Mouse (Mus musculus): ENCODE results near the gene Dnajc15. TPM values are rescaled to one million over a fixed set of nuclear protein-coding genes. Genes with fewer than 3 reads are reported as not detected.

Gene Dnajc15
- polyA plus RNA-seq, 1 experiment: 50.1 TPM

- H3ac ChIP-seq (ENCODE audit: control insufficient read depth, insufficient read length, low read depth): no peak overlapping the region
- peaks cover 11% of the 10 kb centered on the region for H3K36me3 ChIP-seq (ENCODE audit: control insufficient read depth, insufficient read depth)
- no peaks in the 10 kb centered on the region for H3K27me3 ChIP-seq (ENCODE audit: control insufficient read depth, insufficient read depth, insufficient read length)
- TF ChIP-seq CTCF (IDR thresholded peaks at IDR 0.05; ENCODE audit: control insufficient read depth, insufficient read depth, insufficient read length): no peak
- TF ChIP-seq MYOG (IDR thresholded peaks at IDR 0.05; ENCODE audit: control insufficient read depth, extremely low read depth, insufficient read length): no peak
- no peak for TF ChIP-seq CEBPB (IDR thresholded peaks at IDR 0.05; ENCODE audit: low read depth)
- no peak for TF ChIP-seq FOSL1 (IDR thresholded peaks at IDR 0.05; ENCODE audit: insufficient read depth, low read length, poor library complexity, severe bottlenecking)
- no peak for TF ChIP-seq MYOD1 (IDR thresholded peaks at IDR 0.05; ENCODE audit: control insufficient read depth, insufficient read length, low read depth)
- no peak for TF ChIP-seq USF1 (IDR thresholded peaks at IDR 0.05; ENCODE audit: low read depth)
- TF ChIP-seq MAX (IDR thresholded peaks at IDR 0.05): no peak
- no peak overlapping the region for H3K4me3 ChIP-seq (ENCODE audit: insufficient read depth, poor library complexity, severe bottlenecking)
- peaks cover 26% of the 10 kb centered on the region for H3K79me2 ChIP-seq (ENCODE audit: control insufficient read depth, insufficient read depth)
- peaks cover 10% of the 10 kb centered on the region for H3K79me3 ChIP-seq (ENCODE audit: low read depth)
Observed at GRCm38 (mm10) chr14:77870926-77871325, 4.0 kb downstream of the Dnajc15 start.

- H3K79me2 ChIP-seq (ENCODE audit: control insufficient read depth, insufficient read depth): peaks cover 17% of the 10 kb centered on the region
- H3K36me3 ChIP-seq (ENCODE audit: control insufficient read depth, insufficient read depth): peaks cover 13% of the 10 kb centered on the region
- no peak overlapping the region for H3K4me3 ChIP-seq (ENCODE audit: insufficient read depth, poor library complexity, severe bottlenecking)
- no peaks in the 10 kb centered on the region for H3K27me3 ChIP-seq (ENCODE audit: control insufficient read depth, insufficient read depth, insufficient read length)
- no peak overlapping the region for H3ac ChIP-seq (ENCODE audit: control insufficient read depth, insufficient read length, low read depth)
- TF ChIP-seq MAX (IDR thresholded peaks at IDR 0.05) (no peak), CEBPB (IDR thresholded peaks at IDR 0.05; ENCODE audit: low read depth) (no peak), MYOG (IDR thresholded peaks at IDR 0.05; ENCODE audit: control insufficient read depth, extremely low read depth, insufficient read length) (no peak), FOSL1 (IDR thresholded peaks at IDR 0.05; ENCODE audit: insufficient read depth, low read length, poor library complexity, severe bottlenecking) (no peak), MYOD1 (IDR thresholded peaks at IDR 0.05; ENCODE audit: control insufficient read depth, insufficient read length, low read depth) (no peak), CTCF (IDR thresholded peaks at IDR 0.05; ENCODE audit: control insufficient read depth, insufficient read depth, insufficient read length) (no peak), USF1 (IDR thresholded peaks at IDR 0.05; ENCODE audit: low read depth) (no peak)
- peaks cover 8% of the 10 kb centered on the region for H3K79me3 ChIP-seq (ENCODE audit: low read depth)
Observed at GRCm38 (mm10) chr14:77867601-77868000, 7.3 kb downstream of the Dnajc15 start.

GRCm38 (mm10) chr14:77864510-77864909 is 10.4 kb downstream of the Dnajc15 start:
- H3K27me3 ChIP-seq (ENCODE audit: control insufficient read depth, insufficient read depth, insufficient read length): no peaks in the 10 kb centered on the region
- H3K36me3 ChIP-seq (ENCODE audit: control insufficient read depth, insufficient read depth): peaks cover 5% of the 10 kb centered on the region
- no peak overlapping the region for H3K4me3 ChIP-seq (ENCODE audit: insufficient read depth, poor library complexity, severe bottlenecking)
- no peak for TF ChIP-seq CEBPB (IDR thresholded peaks at IDR 0.05; ENCODE audit: low read depth)
- TF ChIP-seq MAX (IDR thresholded peaks at IDR 0.05): no peak
- no peak for TF ChIP-seq FOSL1 (IDR thresholded peaks at IDR 0.05; ENCODE audit: insufficient read depth, low read length, poor library complexity, severe bottlenecking)
- no peak for TF ChIP-seq MYOD1 (IDR thresholded peaks at IDR 0.05; ENCODE audit: control insufficient read depth, insufficient read length, low read depth)
- peaks cover 11% of the 10 kb centered on the region for H3K79me3 ChIP-seq (ENCODE audit: low read depth)
- no peak overlapping the region for H3ac ChIP-seq (ENCODE audit: control insufficient read depth, insufficient read length, low read depth)
- peaks cover 17% of the 10 kb centered on the region for H3K79me2 ChIP-seq (ENCODE audit: control insufficient read depth, insufficient read depth)

- Histone ChIP-seq H3K27me3 (ENCODE audit: control insufficient read depth, insufficient read depth, insufficient read length) (no peaks in the 10 kb centered on the region), H3K4me3 (ENCODE audit: insufficient read depth, poor library complexity, severe bottlenecking) (no peak overlapping the region), H3K36me3 (ENCODE audit: control insufficient read depth, insufficient read depth) (peaks cover 8% of the 10 kb centered on the region), H3ac (ENCODE audit: control insufficient read depth, insufficient read length, low read depth) (no peak overlapping the region), H3K79me3 (ENCODE audit: low read depth) (peaks cover 11% of the 10 kb centered on the region), H3K79me2 (ENCODE audit: control insufficient read depth, insufficient read depth) (peaks cover 17% of the 10 kb centered on the region)
- TF ChIP-seq CTCF (IDR thresholded peaks at IDR 0.05; ENCODE audit: control insufficient read depth, insufficient read depth, insufficient read length): no peak
- no peak for TF ChIP-seq FOSL1 (IDR thresholded peaks at IDR 0.05; ENCODE audit: insufficient read depth, low read length, poor library complexity, severe bottlenecking)
- no peak for TF ChIP-seq MYOD1 (IDR thresholded peaks at IDR 0.05; ENCODE audit: control insufficient read depth, insufficient read length, low read depth)
- no peak for TF ChIP-seq MYOG (IDR thresholded peaks at IDR 0.05; ENCODE audit: control insufficient read depth, extremely low read depth, insufficient read length)
- no peak for TF ChIP-seq MAX (IDR thresholded peaks at IDR 0.05)
- TF ChIP-seq USF1 (IDR thresholded peaks at IDR 0.05; ENCODE audit: low read depth): no peak
- TF ChIP-seq CEBPB (IDR thresholded peaks at IDR 0.05; ENCODE audit: low read depth): no peak
Observed at GRCm38 (mm10) chr14:77864051-77864450, 10.9 kb downstream of the Dnajc15 start.

- H3K79me3 ChIP-seq (ENCODE audit: low read depth): peaks cover 5% of the 10 kb centered on the region
- no peak for TF ChIP-seq MYOD1 (IDR thresholded peaks at IDR 0.05; ENCODE audit: control insufficient read depth, insufficient read length, low read depth)
- no peaks in the 10 kb centered on the region for H3K27me3 ChIP-seq (ENCODE audit: control insufficient read depth, insufficient read depth, insufficient read length)
- peaks cover 10% of the 10 kb centered on the region for H3K36me3 ChIP-seq (ENCODE audit: control insufficient read depth, insufficient read depth)
- no peak overlapping the region for H3ac ChIP-seq (ENCODE audit: control insufficient read depth, insufficient read length, low read depth)
- no peak overlapping the region for H3K4me3 ChIP-seq (ENCODE audit: insufficient read depth, poor library complexity, severe bottlenecking)
- peaks cover 10% of the 10 kb centered on the region for H3K79me2 ChIP-seq (ENCODE audit: control insufficient read depth, insufficient read depth)
Observed at GRCm38 (mm10) chr14:77860841-77861560, 13.9 kb downstream of the Dnajc15 start.

GRCm38 (mm10) chr14:77859894-77860293 is 15.0 kb downstream of the Dnajc15 start:
- TF ChIP-seq CEBPB (IDR thresholded peaks at IDR 0.05; ENCODE audit: low read depth) (no peak), MYOG (IDR thresholded peaks at IDR 0.05; ENCODE audit: control insufficient read depth, extremely low read depth, insufficient read length) (no peak), FOSL1 (IDR thresholded peaks at IDR 0.05; ENCODE audit: insufficient read depth, low read length, poor library complexity, severe bottlenecking) (no peak), USF1 (IDR thresholded peaks at IDR 0.05; ENCODE audit: low read depth) (no peak), MAX (IDR thresholded peaks at IDR 0.05) (no peak), CTCF (IDR thresholded peaks at IDR 0.05; ENCODE audit: control insufficient read depth, insufficient read depth, insufficient read length) (no peak), MYOD1 (IDR thresholded peaks at IDR 0.05; ENCODE audit: control insufficient read depth, insufficient read length, low read depth) (no peak)
- Histone ChIP-seq H3ac (ENCODE audit: control insufficient read depth, insufficient read length, low read depth) (no peak overlapping the region), H3K36me3 (ENCODE audit: control insufficient read depth, insufficient read depth) (peaks cover 7% of the 10 kb centered on the region), H3K27me3 (ENCODE audit: control insufficient read depth, insufficient read depth, insufficient read length) (no peaks in the 10 kb centered on the region), H3K4me3 (ENCODE audit: insufficient read depth, poor library complexity, severe bottlenecking) (no peak overlapping the region), H3K79me3 (ENCODE audit: low read depth) (peaks cover 5% of the 10 kb centered on the region), H3K79me2 (ENCODE audit: control insufficient read depth, insufficient read depth) (peaks cover 10% of the 10 kb centered on the region)
